Mouse (Mus musculus) v-Abl transformed pro-B cells (cell line): Measurements from ENCODE around the gene Hhat.

Source experiments
- in situ Hi-C, 2 experiments: fragments of 400-800 bp; cut with MboI; formaldehyde crosslinking; loops; one replicate each; pipeline ENCODE4 v1.15.1; 2025; ENCODE audit not compliant: unreplicated experiment in 2 of 2

The Hhat gene

DNA sequence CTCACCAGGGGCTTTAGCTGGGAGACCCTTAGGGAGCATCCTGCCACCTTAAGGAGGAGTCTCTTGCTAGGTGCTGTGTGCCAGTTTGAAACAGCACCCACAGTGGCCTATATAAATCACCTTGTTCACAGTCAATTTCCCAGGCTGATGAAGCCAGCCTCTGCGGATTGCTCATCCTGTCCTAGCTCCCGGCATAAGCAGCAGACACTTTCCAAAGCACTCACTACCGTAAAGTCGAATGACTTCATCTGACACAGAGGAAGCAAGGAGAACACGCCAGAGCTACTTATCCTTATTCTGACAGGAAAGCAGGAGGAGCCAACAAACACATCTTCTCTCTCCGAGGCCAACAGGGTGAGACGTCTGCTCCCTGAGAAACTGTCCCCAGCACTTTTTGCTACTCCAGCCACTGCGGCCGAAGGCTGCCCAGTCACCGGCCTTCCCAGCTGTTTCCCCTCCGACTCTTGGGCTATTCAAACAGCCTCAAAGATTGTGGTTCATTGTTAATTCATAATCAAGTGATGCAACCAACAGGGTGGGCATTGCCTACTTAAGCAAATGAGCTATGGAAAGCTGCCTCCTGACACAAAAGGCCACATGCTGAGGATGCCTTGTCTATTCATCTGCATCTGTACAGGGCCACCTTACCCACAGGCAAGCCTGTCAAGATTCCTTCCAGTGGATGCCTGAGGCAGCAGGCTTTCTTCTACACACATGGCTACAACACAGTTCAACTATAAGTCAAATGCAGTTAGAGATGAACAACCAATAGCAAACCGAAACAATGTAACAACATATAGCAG lies 248.4 kb downstream of the Hhat start:
- in situ Hi-C loops = no loop called here

DNA sequence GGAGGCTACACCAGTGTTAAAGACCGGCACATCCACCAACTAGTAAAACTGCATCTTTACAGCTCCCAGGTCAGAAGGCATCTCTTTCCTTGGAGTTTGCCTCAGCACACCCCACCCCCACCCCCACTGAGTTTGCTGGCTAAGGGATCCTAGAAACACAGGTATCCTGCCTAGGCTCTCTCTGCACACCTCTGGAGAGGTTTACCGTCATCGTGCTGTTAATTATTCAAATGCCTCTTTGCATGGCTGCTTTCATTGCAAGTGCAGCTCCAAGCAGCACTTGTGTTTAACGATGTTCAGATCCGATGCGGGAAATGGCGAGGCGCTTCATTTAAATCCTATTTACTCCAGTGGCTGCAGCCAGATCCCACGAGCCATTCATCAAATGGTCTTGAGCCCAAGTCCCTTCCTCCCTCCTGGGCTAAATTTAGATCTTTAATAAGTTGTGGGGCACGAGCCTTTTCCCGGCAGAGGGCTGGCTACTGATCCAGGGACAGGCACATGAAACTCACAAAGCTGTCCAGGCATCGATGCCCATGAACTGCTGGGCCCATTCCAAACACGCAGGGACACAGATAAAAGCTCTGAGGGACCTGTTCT lies 250.1 kb downstream of the Hhat start:
- in situ Hi-C loops = no loop called here

DNA sequence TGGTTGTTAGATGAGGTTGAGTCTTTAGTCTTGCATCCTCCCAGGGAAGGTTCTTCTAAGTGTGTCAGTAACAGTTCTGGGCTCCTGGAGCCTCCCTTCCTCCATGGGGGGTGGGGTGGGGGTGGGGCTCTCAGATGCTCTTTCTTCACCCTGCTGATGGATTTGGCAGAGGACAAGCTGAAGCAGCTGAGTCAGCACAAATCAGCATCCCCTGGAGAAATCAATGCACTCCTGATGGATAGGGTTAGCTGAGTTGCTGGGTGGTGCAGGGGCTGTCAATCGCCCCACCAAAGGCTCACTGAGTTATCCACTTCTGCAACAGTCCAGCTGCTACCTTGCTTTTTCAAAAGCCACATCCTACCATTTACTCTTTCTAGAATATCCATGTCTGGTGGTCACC lies 251.3 kb downstream of the Hhat start:
- in situ Hi-C loops = no loop called here

DNA sequence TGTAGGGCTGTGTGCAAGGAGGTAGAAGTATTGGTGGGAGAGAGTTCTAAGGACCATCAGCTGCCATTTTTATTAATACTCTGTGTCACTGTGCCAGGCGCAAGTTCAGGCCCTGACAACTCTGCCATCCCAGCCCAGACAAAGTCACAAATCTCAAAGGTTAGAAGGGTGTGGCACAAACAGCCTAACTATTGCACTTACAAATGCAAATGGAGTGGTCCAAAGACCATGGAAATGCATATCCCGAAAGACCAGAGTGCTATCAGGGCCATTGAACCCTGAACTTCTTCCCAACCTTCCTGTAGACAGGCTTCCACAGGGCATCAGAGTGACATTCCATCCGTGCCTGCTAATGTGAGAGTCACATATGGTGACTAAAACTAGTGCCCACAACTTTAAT lies 255.7 kb downstream of the Hhat start:
- in situ Hi-C loops = no loop called here

DNA sequence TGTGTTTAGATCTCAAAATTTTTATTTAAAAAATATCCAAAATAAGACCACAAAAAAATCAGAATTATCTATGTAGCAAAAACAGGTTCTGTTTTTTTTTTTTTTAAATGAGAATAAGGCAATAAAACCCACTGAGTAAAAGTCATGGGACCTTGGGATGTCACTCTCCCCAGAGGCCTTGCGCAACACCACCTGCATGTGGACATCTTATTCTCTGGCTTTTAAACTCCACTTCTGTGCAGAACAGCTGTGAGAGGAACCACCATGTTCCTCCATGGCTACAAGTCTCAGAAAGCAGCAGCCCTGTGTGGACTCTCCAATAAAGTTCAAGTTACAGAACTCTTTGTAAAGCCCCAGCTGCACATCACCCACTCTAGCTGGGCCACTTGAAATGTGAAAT lies 258.2 kb downstream of the Hhat start:
- in situ Hi-C loops = no loop called here

DNA sequence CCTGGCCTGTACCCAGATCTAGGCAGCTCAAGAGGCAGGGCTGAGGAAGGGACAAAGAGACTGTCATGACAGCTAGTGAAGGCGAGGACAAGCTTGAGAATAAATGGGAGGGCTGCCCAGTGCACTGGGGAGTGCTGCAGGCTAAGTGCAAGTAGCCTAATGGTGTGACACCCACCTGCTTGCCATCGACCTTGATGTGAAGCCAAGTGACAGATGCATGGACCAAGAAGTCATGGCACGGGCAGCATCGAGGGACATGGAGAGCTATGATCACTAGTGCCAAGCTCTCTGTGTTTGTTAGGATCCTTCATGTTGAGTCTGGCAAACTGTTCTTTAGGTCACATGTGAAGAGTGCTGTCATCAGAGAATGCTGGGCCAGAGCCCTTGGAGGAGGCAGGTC lies 267.4 kb downstream of the Hhat start:
- in situ Hi-C loops = no loop called here

DNA sequence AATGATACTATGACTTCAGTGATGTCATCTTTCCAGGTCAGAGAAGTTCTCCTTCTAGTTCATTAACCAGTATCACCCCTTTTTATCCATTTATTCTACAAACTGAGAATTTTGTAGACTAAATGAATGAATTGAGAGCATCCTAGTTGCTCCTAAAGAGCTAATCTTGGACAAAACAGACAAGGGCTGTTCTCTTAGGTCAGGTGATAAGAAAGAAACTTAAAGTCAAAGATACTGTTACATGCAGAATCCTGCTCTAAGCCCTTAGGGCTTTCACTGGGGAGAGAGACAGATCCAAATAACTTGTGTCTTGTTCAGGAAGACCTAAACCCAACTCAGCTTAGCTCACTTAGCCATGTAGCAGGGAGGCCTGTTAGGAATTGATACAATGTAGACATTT lies 268.2 kb downstream of the Hhat start:
- in situ Hi-C loops = no loop called here

DNA sequence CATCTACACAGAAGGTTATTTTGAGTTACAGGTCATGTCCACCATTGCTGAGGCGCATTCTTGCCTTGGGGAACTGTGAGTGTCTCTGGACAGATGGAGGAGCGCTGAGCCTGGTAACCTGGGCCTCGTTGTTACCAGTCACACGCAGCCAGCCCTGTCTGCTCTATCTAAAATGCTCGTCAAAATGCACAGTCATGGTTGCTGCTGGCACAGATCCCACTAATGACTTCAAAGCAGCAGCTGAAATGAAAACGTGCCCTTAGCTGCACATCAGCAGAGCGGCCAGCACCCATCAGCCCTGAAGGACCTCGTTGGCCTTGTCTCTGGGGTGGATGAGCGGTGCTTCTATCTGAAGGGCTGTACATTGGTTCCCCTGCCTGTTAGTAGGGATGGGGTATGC lies 269.0 kb downstream of the Hhat start:
- in situ Hi-C loops = no loop called here

DNA sequence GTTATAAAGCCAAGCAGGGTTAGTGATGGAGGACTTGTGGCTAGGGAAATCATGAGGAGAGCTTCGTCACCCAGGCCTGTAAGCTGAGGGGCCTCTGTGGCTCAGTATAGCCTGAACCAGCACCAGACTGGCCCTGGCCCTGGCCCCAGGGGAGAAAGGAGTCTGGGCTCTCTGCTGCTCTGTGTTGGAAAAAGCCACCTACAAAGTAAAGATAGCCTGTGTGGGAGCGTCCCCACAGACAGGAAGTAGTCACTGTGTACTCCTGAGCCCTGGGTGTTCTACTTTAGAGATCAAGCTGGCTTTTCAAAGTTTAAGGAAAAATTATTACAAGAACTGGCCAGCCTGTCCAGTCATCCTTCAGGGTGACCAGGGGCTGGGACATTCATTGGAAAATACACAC lies 273.5 kb downstream of the Hhat start:
- in situ Hi-C loops = no loop called here

DNA sequence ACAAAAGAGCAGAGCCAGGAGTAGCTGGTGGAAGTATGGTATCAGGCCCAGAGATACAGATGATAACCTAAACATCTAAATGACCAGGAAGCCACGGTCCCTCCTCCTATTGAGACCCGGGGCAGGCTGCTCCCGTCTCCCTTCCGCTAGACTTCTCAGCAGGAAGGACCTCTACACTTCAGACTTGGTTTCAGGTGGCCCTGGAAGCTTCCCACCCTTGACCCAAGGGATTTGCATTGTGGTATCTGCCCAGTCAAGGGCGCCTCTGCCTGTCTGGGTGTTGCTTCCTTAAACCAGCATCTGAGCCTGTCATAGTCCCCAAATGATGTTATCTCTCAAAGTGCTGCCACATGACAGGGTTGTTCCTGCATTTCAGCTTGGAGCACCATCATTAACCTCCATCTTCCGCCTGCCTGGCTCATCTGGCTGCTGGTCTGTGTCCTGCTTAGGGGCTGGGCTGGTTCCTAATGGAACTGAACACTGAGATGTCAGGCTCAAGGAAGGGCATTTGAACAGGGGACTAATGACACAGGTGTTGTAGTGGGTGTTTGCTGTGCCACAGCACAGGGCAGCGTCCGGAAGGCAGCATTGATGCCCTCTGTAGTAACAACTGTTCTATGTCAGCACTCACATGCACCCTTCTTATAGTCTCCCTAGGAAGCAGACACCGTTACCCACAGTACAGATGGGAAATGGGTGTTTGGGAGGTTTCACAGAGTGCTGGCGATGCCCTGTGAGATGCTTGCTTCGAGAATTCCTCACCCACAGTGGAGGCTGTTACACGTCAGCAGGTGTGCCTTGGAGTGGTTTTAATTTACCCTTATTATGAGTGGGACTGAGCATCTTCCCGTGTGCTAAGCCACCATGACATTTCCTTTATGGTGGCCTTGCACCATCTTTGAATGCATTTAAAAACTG lies 280.9 kb downstream of the Hhat start:
- in situ Hi-C loops = no loop called here

DNA sequence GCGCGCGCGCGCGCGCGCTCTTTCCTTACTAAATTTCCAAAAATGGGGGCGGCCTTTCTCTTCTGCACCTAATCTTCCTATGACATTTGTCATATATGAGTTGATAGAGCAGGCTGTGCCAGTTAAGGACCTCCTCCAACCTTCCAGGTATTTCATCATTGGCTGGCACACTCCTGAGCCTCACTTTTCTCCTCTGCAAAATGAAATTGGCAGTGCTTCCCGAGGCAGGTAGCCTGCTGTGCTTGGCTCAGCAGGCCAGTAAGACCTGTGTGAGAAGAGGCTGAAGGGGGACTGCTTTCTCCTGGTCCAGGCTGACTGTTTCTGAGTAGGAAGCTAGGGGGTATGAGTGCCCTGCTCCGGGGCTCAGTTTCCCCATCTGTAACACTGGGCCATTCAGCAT lies 283.5 kb downstream of the Hhat start:
- in situ Hi-C loops = no loop called here

DNA sequence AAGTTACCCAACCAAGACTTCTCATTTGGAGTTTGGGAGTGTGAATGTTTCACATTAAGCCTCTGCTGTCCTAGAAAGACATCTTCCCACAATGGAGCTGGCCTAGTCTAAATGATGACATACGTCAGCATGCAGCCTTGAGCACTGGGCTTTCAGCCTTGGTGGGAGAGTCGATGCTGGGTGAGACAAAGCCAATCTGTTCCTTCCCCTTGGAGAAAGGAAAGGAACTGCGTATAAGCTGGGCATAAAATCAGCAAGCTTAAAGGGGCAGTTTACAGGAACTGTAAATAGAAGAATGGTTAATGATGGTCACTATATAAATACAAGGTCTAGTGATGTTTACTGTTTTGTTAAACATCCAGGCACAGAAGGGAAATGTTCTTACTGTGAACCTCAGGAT lies 286.0 kb downstream of the Hhat start:
- in situ Hi-C loops = no loop called here

DNA sequence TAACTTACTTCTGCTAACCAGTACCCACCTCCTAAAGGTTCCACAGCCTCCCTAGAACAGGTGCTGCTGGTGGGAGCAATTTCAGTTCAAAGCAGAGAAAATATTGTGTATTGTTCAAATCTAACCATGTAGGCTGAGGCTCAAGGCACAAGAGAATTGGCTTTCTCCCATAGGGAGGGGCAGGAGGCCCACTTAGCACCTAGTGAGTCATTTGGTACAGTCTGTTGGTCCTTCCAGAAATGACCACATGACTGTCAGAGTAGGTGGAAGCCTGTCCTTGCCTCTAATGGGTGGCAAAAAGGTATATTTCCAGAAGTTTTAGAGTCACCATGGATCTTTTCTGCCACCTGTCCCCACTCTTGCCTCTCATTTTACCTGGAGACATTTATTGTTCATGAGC lies 289.6 kb downstream of the Hhat start:
- in situ Hi-C loops = no loop called here

DNA sequence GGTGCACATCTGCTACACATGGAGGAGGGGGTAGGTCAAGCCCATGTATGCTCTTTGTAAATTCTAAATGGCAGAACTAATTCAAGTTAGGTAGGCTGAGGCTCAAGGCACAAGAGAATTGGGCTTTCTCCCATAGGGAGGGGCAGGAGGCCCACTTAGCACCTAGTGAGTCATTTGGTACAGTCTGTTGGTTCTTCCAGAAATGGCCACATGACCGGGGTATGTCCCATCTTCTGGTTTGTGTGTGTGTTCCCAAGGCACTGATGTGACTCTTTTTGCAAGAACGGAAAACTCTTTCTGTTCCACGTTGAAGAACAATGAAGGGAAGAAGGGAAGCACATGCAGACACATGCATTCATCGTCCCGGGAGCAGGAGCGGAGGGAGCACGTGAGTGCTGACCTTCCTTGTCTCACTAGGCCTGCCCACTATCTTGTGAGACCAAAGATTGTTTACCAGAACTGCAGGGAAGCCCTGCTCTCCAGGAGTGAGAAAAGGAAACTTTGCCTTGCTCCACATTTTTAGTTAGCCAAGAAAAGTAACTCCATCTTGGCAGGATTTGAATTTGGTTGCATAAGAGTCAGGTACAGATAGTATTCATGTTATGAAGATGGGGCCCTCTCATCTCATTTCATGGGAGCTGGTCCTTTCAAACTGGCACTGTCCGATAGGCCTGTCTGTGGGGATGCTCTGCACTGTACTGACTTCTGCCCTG lies 290.8 kb downstream of the Hhat start:
- in situ Hi-C loops = no loop called here

DNA sequence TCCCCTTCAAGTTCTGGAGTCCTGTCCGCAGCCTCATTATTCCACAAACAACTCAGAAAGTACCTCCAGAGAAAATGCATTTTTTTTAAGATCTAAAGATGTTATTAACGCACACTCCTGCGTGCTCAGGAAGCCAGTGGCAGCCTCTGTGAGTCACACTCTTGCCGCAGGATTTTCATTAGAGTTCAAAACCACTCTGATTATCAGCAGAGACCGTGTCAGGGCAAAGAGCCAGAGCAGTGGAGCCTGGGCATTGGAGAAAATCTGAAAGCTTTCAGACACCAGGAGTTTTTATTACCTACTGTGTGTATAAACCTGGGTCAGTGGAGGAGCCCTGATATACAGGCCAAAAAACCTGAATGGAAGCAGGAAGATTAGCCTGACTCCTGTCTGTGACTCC lies 292.8 kb downstream of the Hhat start:
- in situ Hi-C loops = no loop called here

DNA sequence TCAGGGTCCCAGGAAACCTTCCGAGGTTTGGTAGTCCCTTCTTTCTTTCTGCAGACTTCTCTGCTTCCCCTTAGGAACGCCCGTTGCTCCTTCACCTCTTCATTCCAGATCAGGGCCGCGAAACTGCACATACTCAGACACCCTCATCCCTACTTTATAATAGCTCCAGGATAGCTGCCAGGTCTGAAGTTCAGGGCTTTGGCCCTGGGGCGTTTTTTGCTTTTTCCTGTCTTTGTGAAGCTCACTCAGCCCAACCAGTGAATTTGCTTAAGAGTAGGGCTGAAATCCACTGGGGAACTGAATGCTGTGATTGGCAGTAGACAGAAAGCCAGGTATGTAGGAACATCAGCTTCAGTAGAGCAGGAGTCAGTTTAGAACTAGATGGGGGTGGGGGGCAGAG lies 293.5 kb downstream of the Hhat start:
- in situ Hi-C loops = no loop called here

DNA sequence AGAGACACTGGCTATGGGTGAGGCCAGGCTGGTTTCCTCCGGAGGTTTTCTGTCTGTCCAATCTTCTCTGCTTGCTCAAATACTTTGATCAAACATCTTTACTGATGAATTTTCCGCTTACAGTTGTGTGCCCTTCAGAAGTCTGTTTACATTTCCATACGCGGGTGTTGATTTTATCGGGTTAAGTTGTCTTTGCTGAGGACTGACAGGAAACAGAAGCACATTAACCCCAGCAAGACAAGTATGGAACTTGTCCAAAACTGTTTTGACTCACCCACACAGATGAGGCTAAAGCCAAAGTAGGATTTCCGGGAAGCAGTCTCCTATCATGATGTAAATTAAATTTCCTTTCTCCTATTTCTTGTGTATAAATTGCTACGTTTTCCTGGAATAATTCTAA lies 294.3 kb downstream of the Hhat start:
- in situ Hi-C loops = no loop called here

DNA sequence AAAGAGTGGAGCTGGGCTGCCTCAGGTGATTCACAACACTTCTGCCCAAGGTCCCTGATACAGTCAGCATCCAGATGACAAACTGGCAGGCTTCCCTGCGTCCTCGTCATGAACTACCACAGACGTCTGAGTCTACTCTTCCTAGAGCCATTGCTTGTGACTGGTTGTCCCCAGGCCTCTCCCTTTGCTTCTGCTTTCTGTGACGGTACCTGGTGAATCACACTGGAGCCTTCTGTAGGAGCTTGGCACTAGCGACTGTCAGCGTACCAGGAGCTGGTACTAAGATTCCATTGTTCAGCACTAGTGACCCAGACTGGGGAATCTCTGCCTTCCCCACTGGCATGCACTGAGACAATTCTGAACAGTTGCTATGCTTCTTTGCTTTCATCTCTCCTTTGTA lies 297.9 kb downstream of the Hhat start:
- in situ Hi-C loops = no loop called here

DNA sequence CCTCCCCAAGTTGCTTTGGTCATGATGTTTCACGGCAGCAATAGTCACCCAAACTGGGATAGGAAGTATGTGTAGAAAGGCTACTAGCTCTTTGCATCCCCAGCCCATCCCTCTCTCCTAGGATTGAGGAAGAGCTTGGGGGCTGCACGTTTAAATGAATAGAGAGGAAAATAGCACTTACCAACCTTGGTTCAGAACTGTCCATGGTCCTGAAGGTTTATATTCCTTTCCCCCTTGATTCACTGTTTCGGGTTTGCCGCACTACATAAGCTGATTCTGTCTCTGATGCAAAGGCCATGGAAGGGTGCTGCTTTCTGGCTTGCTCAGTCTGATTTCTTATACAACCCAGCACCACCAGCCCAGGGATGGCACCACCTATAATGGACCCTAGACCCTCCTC lies 298.7 kb downstream of the Hhat start:
- in situ Hi-C loops = no loop called here

DNA sequence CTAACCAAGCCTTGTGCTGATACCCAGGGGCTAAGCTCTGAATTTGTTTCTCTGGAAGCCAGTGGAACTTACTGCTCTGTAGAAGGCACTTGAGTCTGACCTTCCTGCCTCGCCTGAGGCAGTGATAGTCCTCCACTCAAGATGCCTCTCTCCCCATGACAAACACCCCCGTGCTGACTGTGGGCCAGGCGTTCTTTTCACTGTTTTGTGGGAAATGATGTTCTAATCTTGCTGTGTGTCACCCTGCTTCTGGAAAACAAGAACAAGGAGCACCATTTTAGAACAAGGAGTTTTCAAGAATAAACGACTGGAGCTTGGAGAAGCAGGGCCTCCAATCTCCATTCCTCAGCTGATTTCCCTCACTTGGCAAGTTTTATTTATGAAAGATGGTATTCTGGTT lies 307.3 kb downstream of the Hhat start:
- in situ Hi-C loops = no loop called here
